Mouse (Mus musculus) thymus, adult 2 months (tissue): ENCODE measurements around the gene Zfp526.

ENCODE experiments used
- CTCF ChIP-seq: fragments of 200-500 bp; IDR thresholded peaks from 2 replicates; pipeline ENCODE4 v1.5.1; 2012; ENCODE audit warnings: mild to moderate bottlenecking, control low read depth, low read length, moderate library complexity, borderline replicate concordance; ENCODE audit not compliant: control insufficient read depth, poor library complexity, insufficient read depth; ENCODE audit errors: extremely low read depth
- POLR2A ChIP-seq: fragments of 200-500 bp; IDR thresholded peaks from 2 replicates; pipeline ENCODE4 v1.6.1; 2012; ENCODE audit warnings: mild to moderate bottlenecking, low read length, control low read depth, moderate library complexity; ENCODE audit not compliant: control insufficient read depth, poor library complexity, insufficient read depth; ENCODE audit errors: extremely low read depth

DNA sequence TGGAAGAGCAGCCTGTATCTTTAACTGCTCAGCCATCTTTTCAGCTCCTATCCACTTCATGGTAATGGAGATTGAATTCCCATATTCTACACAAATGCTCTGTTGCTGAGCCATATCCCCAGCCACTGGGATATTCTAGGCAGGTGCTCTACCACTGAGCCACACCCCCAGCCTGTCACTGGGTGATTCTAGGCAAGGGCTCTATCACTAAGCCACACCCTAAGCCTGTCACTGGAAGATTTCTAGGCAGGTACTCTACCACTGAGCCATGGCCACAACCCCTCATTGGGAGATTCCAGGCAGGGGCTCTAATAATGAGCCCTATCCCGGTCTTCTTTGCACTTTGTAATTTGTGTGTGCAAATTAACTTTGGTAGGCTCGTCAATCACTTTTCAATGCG lies 26.1 kb upstream of the Zfp526 start:
- no peak for TF ChIP-seq POLR2A
- no peak for TF ChIP-seq CTCF
